Mouse (Mus musculus) liver, embryonic 14.5 days (tissue): ENCODE results near the gene Sec1. TPM values are rescaled to one million over a fixed set of nuclear protein-coding genes. Genes with fewer than 3 reads are reported as not detected.
A peak's percentile ranks its signal among the peaks of the same experiment; 100 is the strongest.

Source experiments
- ATAC-seq: fragments of 200-750 bp; cut with Nextera tagmentation; 2 replicates; pipeline ENCODE4 v1.8.0; 2017; ENCODE audit warnings: moderate number of reproducible peaks, mild to moderate bottlenecking, moderate library complexity; ENCODE audit not compliant: insufficient read depth
- DNase-seq, 3 experiments: peaks; one replicate each; pipeline ENCODE4 v3.0.0-alpha.2; 2012 to 2013; ENCODE audit warnings: low read depth in 3 of 3, low spot score in 3 of 3
- H3K27ac ChIP-seq: fragments of 300-500 bp; sonication (generic); 2 replicates; pipeline ENCODE4 v1.5.1; 2014; ENCODE audit warnings: moderate library complexity, mild to moderate bottlenecking, control low read depth, inconsistent platforms
- H3K27me3 ChIP-seq: fragments of 300-500 bp; sonication (generic); 2 replicates; pipeline ENCODE4 v1.6.1; 2014; ENCODE audit warnings: mild to moderate bottlenecking, low read length, moderate library complexity; ENCODE audit not compliant: control insufficient read depth, insufficient read depth
- H3K36me3 ChIP-seq: fragments of 300-500 bp; sonication (generic); replicated peaks from 2 replicates; pipeline ENCODE4 v1.6.1; 2014; ENCODE audit warnings: low read depth; ENCODE audit not compliant: control insufficient read depth, insufficient read depth
- H3K4me1 ChIP-seq, 2 experiments: fragments of 200-500 bp in 1 of 2; fragments of 300-500 bp in 1 of 2; sonication (generic) in 1 of 2; replicated peaks; 2 replicates each; pipeline ENCODE4 v1.6.1; 2012 to 2014; ENCODE audit warnings: antibody characterized with exemption in 1 of 2, inconsistent platforms in 1 of 2, low read length in 1 of 2; ENCODE audit not compliant: control insufficient read depth in 2 of 2, insufficient read depth in 2 of 2
- H3K4me2 ChIP-seq: fragments of 300-500 bp; sonication (generic); 2 replicates; pipeline ENCODE4 v1.6.1; 2014; ENCODE audit warnings: low read depth, mild to moderate bottlenecking, control low read depth, moderate library complexity
- H3K4me3 ChIP-seq, 2 experiments: fragments of 200-500 bp in 1 of 2; fragments of 300-500 bp in 1 of 2; sonication (generic) in 1 of 2; 2 replicates each; pipeline ENCODE4 v1.5.1; 2012 to 2014; ENCODE audit warnings: low read depth in 2 of 2, low read length in 2 of 2, mild to moderate bottlenecking in 2 of 2, control low read depth in 1 of 2, inconsistent platforms in 1 of 2, moderate library complexity in 1 of 2; ENCODE audit not compliant: insufficient read depth in 1 of 2
- H3K9ac ChIP-seq: fragments of 300-500 bp; sonication (generic); replicated peaks from 2 replicates; pipeline ENCODE4 v1.6.1; 2014; ENCODE audit warnings: mild to moderate bottlenecking, control low read depth, moderate library complexity
- H3K9me3 ChIP-seq: fragments of 300-500 bp; sonication (generic); 2 replicates; pipeline ENCODE4 v1.6.1; 2016; ENCODE audit warnings: low read length, mixed read lengths; ENCODE audit not compliant: control insufficient read depth
- CTCF ChIP-seq: IDR thresholded peaks from 2 replicates; pipeline ENCODE4 v1.5.1; 2016; ENCODE audit warnings: antibody characterized with exemption, low read depth, control low read depth
- EP300 ChIP-seq: IDR thresholded peaks from 2 replicates; pipeline ENCODE4 v1.6.1; 2016; ENCODE audit warnings: antibody characterized with exemption, low read depth
- WGBS: fragments of 180-500 bp; shearing (Covaris S2); extraction: QIAGEN DNeasy Blood & Tissue Kit; methylation state at CpG from one replicate; pipeline ENCODE4 v1.1.7; 2014; ENCODE audit not compliant: insufficient replicate concordance; 5-methylcytosine and 5-hydroxymethylcytosine counted together
- polyA plus RNA-seq, 2 experiments: library from polyadenylated mRNA; depleted of rRNA in 1 of 2; stranded (reverse) in 1 of 2; unstranded in 1 of 2; fragments of >200 nt; fragmentation: Nextera tagmentation in 1 of 2; extraction: Ambion mirVana in 1 of 2; gene quantifications; 2 replicates each; pipeline versions ENCODE4 v1.2.1 to v1.2.3; 2012 to 2014

Sec1 gene
- 0.02 and 0.03 TPM in 2 replicates for polyA plus RNA-seq (2012; rRNA removed)
- polyA plus RNA-seq (2014; fragmentation: Nextera tagmentation; extraction: Ambion mirVana), result not detected in 2 replicates

GRCm38 (mm10) chr7:45693921-45694591 is at the start of gene Sec1:
Sec1 (minus strand) TSS chr7:45694402.
- no peak for ATAC-seq
- Histone ChIP-seq H3K36me3 (no peaks in the 10 kb centered on the region), H3K9ac (no peak within 1 kb of the TSS), H3K27ac (no peak within 1 kb of the TSS), H3K4me1 (no peaks in the 10 kb centered on the region), H3K9me3 (no peaks in the 10 kb centered on the region), H3K4me2 (no peak within 1 kb of the TSS), H3K4me3 (no peak within 1 kb of the TSS), H3K27me3 (peaks cover 7% of the 10 kb centered on the region)
- TF ChIP-seq EP300 (no peak), CTCF (no peak)
- WGBS, result 84% methylated on average over 50 of the region's 50 CpGs
- no peak for DNase-seq

DNA sequence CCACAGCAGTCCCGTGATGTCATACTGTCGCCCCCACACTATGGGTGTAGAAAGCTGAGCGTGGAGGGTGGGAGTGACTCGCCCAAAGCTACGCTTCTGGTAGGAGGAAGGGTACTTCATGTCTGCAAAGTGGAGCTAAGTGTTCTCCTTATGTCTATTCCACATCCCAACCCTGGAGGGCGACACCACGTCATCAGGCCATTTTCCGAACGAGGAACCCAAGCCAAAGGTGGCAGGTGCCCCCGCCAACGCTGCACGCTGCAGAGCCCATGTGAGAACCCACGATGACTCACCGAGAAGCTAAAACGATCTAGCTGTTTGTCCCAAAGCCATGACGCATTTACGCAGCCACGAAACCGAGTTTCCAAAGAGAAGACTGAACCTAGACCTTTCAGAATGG is 48.1 kb upstream of the Sec1 start:
- ATAC-seq (no peak), DNase-seq (peak in 1 of 3 experiments; percentile 38)
- TF ChIP-seq CTCF (no peak), EP300 (no peak)
- Histone ChIP-seq H3K9ac (no peak overlapping the region), H3K4me2 (peak overlapping the region; percentile 51), H3K27ac (no peak overlapping the region), H3K36me3 (no peaks in the 10 kb centered on the region), H3K4me3 (peak overlapping the region in 1 of 2 experiments; percentile 43; a peak in 1 of 4 replicates), H3K4me1 (peaks cover 0 to 4% of the 10 kb centered on the region in 2 experiments; a peak in 2 of 4 replicates), H3K9me3 (no peaks in the 10 kb centered on the region), H3K27me3 (no peaks in the 10 kb centered on the region)
- WGBS, result 22% methylated on average over 19 of the region's 19 CpGs

- H3K9ac ChIP-seq, result no peak overlapping the region
Observed at GRCm38 (mm10) chr7:45741777-45742176, 47.6 kb upstream of the Sec1 start.

GRCm38 (mm10) chr7:45741308-45741707 is 47.1 kb upstream of the Sec1 start:
- no peak overlapping the region for H3K27ac ChIP-seq
- no peak overlapping the region for H3K4me3 ChIP-seq
- no peak for DNase-seq
- no peak for TF ChIP-seq CTCF
- TF ChIP-seq EP300, result no peak
- H3K4me2 ChIP-seq, result peak overlapping the region; percentile 51; the same call in 1 of the 2 replicates
- H3K27me3 ChIP-seq, result no peaks in the 10 kb centered on the region
- ATAC-seq, result no peak
- WGBS, result 23% methylated on average over 12 of the region's 12 CpGs
- no peaks in the 10 kb centered on the region for H3K36me3 ChIP-seq
- H3K4me1 ChIP-seq, result peaks cover 0 to 4% of the 10 kb centered on the region in 2 experiments; a peak in 2 of 4 replicates
- H3K9me3 ChIP-seq, result no peaks in the 10 kb centered on the region
- H3K9ac ChIP-seq, result no peak overlapping the region

More at GRCm38 (mm10) chr7:45741777-45742176, 47.6 kb upstream of the Sec1 start:
- 27% methylated on average over 11 of the region's 11 CpGs for WGBS
- Histone ChIP-seq H3K4me1 (peaks cover 0 to 4% of the 10 kb centered on the region in 2 experiments; a peak in 2 of 4 replicates), H3K4me2 (peak overlapping the region; percentile 51), H3K27ac (no peak overlapping the region), H3K9me3 (no peaks in the 10 kb centered on the region), H3K36me3 (no peaks in the 10 kb centered on the region), H3K4me3 (peak overlapping the region; percentile 6 to 43; a peak in 2 of 4 replicates), H3K27me3 (no peaks in the 10 kb centered on the region)
- DNase-seq, result no peak
- ATAC-seq, result peak; percentile 45; the same call in 1 of the 2 replicates
- TF ChIP-seq CTCF (no peak), EP300 (no peak)

DNA sequence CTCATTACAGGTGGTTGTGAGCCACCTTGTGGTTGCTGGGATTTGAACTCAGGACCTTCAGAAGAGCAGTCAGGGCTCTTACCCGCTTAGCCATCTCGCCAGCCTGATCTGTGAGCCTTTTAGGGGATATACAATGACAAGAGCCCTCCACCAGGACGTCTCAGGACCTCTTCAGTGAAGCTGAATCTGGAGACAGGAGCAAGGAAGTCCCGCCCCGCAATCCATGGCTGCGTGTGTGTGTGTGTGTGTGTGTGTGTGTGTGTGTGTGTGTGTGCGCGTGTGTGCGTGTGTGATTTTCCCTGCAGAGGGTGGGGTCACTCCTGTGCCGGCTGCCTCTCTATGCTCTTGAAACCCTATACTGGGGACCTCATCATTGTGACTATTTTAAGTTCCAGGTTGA is 45.6 kb upstream of the Sec1 start:
- ATAC-seq (no peak), DNase-seq (no peak)
- Histone ChIP-seq H3K9ac (no peak overlapping the region), H3K36me3 (no peaks in the 10 kb centered on the region), H3K27me3 (no peaks in the 10 kb centered on the region), H3K4me1 (peaks cover 0 to 4% of the 10 kb centered on the region in 2 experiments; a peak in 2 of 4 replicates), H3K4me2 (no peak overlapping the region), H3K27ac (no peak overlapping the region), H3K9me3 (no peaks in the 10 kb centered on the region), H3K4me3 (no peak overlapping the region)
- WGBS, result 65% methylated on average over 10 of the region's 10 CpGs
- TF ChIP-seq CTCF (no peak), EP300 (no peak)
